In genomic region chr7:84150361-84151000, GRCm38 (mm10) we compare ENCODE assay signal across 8 mouse cellular contexts. TPM values are rescaled to one million over a fixed set of nuclear protein-coding genes. Genes with fewer than 3 reads are reported as not detected.
DNase-seq lines count a peak whose midpoint lies in the region; ATAC-seq and TF ChIP-seq lines count a peak whose summit lies in the region.

No protein-coding gene starts in this region.

- H3K36me3 ChIP-seq in lung, embryonic 14.5 days (ENCODE audit: insufficient read depth) = 0 out of 2 replicates have a peak, but pooled peaks cover 6% of the 10 kb centered on the region
- H3K36me3 ChIP-seq in embryonic facial prominence, embryonic 15.5 days = no peaks in the 10 kb centered on the region
- H3K36me3 ChIP-seq in neural tube, embryonic 13.5 days = peaks cover 8% of the 10 kb centered on the region; the same call in 1 of the 2 replicates

- H3K4me3 ChIP-seq in lung, embryonic 14.5 days (ENCODE audit: low read depth, low read length) = peak overlapping the region; percentile 90
- H3K4me3 ChIP-seq in embryonic facial prominence, embryonic 15.5 days (replicated peaks) = peak overlapping the region; percentile 87
- H3K4me3 ChIP-seq in neural tube, embryonic 13.5 days = peak overlapping the region; percentile 95

- H3K4me1 ChIP-seq in lung, embryonic 14.5 days (ENCODE audit: insufficient read depth) = peaks cover 15% of the 10 kb centered on the region
- H3K4me1 ChIP-seq in embryonic facial prominence, embryonic 15.5 days = peaks cover 34% of the 10 kb centered on the region
- peaks cover 61% of the 10 kb centered on the region for H3K4me1 ChIP-seq in neural tube, embryonic 13.5 days (replicated peaks)

- H3K9ac ChIP-seq in lung, embryonic 14.5 days = peak overlapping the region; percentile 89
- H3K9ac ChIP-seq in embryonic facial prominence, embryonic 15.5 days = peak overlapping the region; percentile 86
- H3K9ac ChIP-seq in neural tube, embryonic 13.5 days = peak overlapping the region; percentile 96

- H3K4me2 ChIP-seq in lung, embryonic 14.5 days = peak overlapping the region; percentile 78
- H3K4me2 ChIP-seq in embryonic facial prominence, embryonic 15.5 days (replicated peaks) = peak overlapping the region; percentile 86
- peak overlapping the region; percentile 95 for H3K4me2 ChIP-seq in neural tube, embryonic 13.5 days

- ATAC-seq in lung, embryonic 14.5 days (ENCODE audit: insufficient read depth) = peak; percentile 2; the same call in 1 of the 2 replicates
- ATAC-seq in embryonic facial prominence, embryonic 15.5 days (ENCODE audit: insufficient number of reproducible peaks, low FRiP score, low TSS enrichment, low read depth) = no peak
- no peak for ATAC-seq in neural tube, embryonic 13.5 days (ENCODE audit: low read depth)
- no peak for ATAC-seq in cerebellum, adult (ENCODE audit: insufficient number of reproducible peaks, low FRiP score, low TSS enrichment)

- H3K27ac ChIP-seq in lung, embryonic 14.5 days (ENCODE audit: low read depth) = peak overlapping the region; percentile 96; the same call in 1 of the 2 replicates
- peak overlapping the region; percentile 90; the same call in 1 of the 2 replicates for H3K27ac ChIP-seq in embryonic facial prominence, embryonic 15.5 days (replicated peaks)
- H3K27ac ChIP-seq in neural tube, embryonic 13.5 days (replicated peaks) = peak overlapping the region; percentile 97; the same call in 1 of the 2 replicates

- WGBS in lung, embryonic 14.5 days = 5% methylated on average over 13 of the region's 13 CpGs
- WGBS in embryonic facial prominence, embryonic 15.5 days = 5% methylated on average over 13 of the region's 13 CpGs
- 9% methylated on average over 13 of the region's 13 CpGs for WGBS in neural tube, embryonic 13.5 days

- TF ChIP-seq CTCF in lung, embryonic 14.5 days (IDR thresholded peaks at IDR 0.05; ENCODE audit: low read depth) = no peak

- no peaks in the 10 kb centered on the region for H3K9me3 ChIP-seq in lung, embryonic 14.5 days (ENCODE audit: low read depth, low read length)
- H3K9me3 ChIP-seq in embryonic facial prominence, embryonic 15.5 days (replicated peaks) = no peaks in the 10 kb centered on the region
- no peaks in the 10 kb centered on the region for H3K9me3 ChIP-seq in neural tube, embryonic 13.5 days

- no peak for DNase-seq in lung, embryonic 14.5 days
- DNase-seq in lung, postnatal 25 days (ENCODE audit: low spot score) = no peak
- DNase-seq in kidney, postnatal 14 days = peak; percentile 50
- DNase-seq in left cerebral cortex, adult 18-20 months (ENCODE audit: low spot score in 2 of 2) = no peak
- no peak for DNase-seq in right cerebral cortex, adult 2 months (ENCODE audit: low spot score in 2 of 2)

- H3K27me3 ChIP-seq in lung, embryonic 14.5 days (ENCODE audit: insufficient read depth, low read length) = no peaks in the 10 kb centered on the region
- H3K27me3 ChIP-seq in embryonic facial prominence, embryonic 15.5 days = no peaks in the 10 kb centered on the region
- H3K27me3 ChIP-seq in neural tube, embryonic 13.5 days = no peaks in the 10 kb centered on the region

RNA-seq across cellular contexts. Expression of gene Abhd17c, which starts 1.2 kb away (rescaled TPM):
- 75.6 and 87.8 TPM in 2 replicates for polyA plus RNA-seq in lung, embryonic 14.5 days (2014; fragmentation: Nextera tagmentation; extraction: Ambion mirVana)
- 39.5 and 41.6 TPM in 2 replicates for polyA plus RNA-seq in embryonic facial prominence, embryonic 15.5 days (2015; fragmentation: Nextera tagmentation; extraction: Ambion mirVana)
- 55.8 and 62.5 TPM in 2 replicates for polyA plus RNA-seq in neural tube, embryonic 13.5 days (2015; fragmentation: Nextera tagmentation; extraction: Ambion mirVana)
- total RNA-seq in left cerebral cortex, adult 18-20 months (2021) = 10 to 100 TPM; 35.8 to 37.4 TPM
